Mouse (Mus musculus): ENCODE results near the gene Rnf138rt1. TPM values are rescaled to one million over a fixed set of nuclear protein-coding genes. Genes with fewer than 3 reads are reported as not detected.

The Rnf138rt1 gene
- not detected in 2 replicates for polyA plus RNA-seq (2011; ENCODE audit: insufficient read length, low read depth, missing spikeins)

DNA sequence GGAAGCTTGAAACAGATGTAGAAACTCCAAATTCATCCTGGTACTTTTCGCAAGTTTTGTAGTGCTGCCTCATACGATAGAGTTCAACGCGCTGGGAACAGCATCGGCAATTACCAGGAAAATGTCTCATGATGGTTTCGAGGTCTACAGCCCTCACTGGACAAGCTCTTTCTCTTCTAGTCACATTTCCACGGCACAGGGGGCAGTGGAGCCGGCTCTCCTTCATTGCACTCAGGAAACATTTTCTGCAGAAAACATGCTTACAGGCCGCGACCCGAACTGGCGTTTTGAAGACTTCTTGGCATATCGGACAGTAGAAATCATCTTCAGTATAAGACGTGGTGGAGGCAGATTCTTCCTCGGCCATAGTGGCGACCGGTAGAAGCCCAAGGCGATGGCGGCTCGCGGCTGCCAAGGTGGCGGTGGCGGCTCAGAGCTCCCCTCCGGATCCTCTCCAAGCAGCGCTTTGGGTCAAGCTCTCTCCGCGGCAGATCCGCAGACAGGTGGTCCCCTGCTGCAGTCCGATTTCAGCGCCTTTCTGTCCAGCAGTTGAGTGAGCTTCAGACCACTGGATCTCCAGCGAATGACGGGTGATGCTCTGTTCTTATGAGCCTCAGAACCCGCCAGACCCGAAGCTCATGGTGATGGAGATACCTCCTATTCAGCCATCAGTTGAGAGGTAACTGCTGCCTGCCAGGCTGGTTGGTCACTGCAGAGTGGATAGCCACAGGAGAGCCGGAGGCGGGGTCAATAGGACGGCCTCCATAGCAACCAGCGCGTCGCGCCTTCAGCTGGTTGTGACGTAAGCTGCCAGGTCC lies at the start of gene Rnf138rt1:
Gene Rnf138rt1 (minus strand): TSS at position 713 of the 818 bp plus-strand sequence.
- TF ChIP-seq POLR2A (IDR thresholded peaks at IDR 0.05; ENCODE audit: low read depth, low read length) (no peak), CTCF (IDR thresholded peaks at IDR 0.05; ENCODE audit: borderline replicate concordance, insufficient read depth, low read length) (no peak)
- H3K4me3 ChIP-seq (ENCODE audit: insufficient read depth, low read length), result peak within 1 kb of the TSS; percentile 41

DNA sequence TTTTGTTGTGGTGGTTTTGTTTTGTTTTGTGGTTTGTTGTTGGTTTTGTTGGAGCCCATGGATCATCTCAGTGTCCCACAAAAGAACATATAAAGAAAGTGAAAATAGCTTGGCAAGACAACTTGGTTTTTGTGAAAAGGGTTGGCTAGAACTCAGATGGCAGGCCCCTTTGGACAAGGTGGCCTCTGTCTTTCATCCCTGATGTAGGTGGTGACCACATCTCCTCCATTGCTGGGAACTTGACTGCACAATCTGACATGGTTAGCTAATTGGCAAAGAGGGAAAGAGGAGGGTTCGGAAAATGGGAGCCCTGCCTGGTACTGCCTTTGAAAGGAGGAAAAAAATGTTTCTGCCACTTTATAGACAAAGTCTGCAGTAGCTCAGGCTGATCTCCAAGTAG lies 46.1 kb upstream of the Rnf138rt1 start:
- Histone ChIP-seq H3K4me3 (ENCODE audit: insufficient read depth, low read length) (no peak overlapping the region), H3K4me1 (ENCODE audit: control insufficient read depth, insufficient read depth, low read length) (no peaks in the 10 kb centered on the region), H3K27ac (ENCODE audit: insufficient read depth, low read length) (no peak overlapping the region)
- TF ChIP-seq POLR2A (IDR thresholded peaks at IDR 0.05; ENCODE audit: low read depth, low read length), result no peak
- no peak for TF ChIP-seq CTCF (IDR thresholded peaks at IDR 0.05; ENCODE audit: borderline replicate concordance, insufficient read depth, low read length)

More for the DNA sequence above, at the start of gene Rnf138rt1:
- Histone ChIP-seq H3K4me1 (ENCODE audit: control insufficient read depth, insufficient read depth, low read length) (no peaks in the 10 kb centered on the region), H3K27ac (ENCODE audit: insufficient read depth, low read length) (no peak within 1 kb of the TSS)

DNA sequence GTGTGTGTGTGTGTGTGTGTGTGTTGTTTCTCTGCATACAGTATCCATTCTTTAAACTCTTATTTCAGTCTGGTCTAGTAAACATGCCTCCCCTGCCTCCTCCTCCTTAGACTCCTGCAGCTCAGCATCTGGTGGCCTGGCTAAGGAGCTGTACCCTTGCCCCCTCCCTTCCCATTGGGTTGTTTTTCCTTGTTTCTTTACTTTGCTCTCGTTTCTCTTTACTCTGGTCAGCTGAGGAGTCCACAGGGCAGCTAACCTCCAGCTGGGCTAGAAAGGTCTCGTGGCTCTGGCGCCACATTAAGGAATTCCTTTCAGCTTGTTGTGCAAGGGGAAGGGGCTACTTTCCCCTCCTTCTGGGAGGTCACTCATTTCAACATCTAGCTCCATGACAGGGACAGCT lies 5.2 kb upstream of the Rnf138rt1 start:
- TF ChIP-seq POLR2A (IDR thresholded peaks at IDR 0.05; ENCODE audit: low read depth, low read length) (no peak), CTCF (IDR thresholded peaks at IDR 0.05; ENCODE audit: borderline replicate concordance, insufficient read depth, low read length) (no peak)
- H3K27ac ChIP-seq (ENCODE audit: insufficient read depth, low read length), result no peak overlapping the region
- H3K4me1 ChIP-seq (ENCODE audit: control insufficient read depth, insufficient read depth, low read length), result no peaks in the 10 kb centered on the region
- H3K4me3 ChIP-seq (ENCODE audit: insufficient read depth, low read length), result no peak overlapping the region

DNA sequence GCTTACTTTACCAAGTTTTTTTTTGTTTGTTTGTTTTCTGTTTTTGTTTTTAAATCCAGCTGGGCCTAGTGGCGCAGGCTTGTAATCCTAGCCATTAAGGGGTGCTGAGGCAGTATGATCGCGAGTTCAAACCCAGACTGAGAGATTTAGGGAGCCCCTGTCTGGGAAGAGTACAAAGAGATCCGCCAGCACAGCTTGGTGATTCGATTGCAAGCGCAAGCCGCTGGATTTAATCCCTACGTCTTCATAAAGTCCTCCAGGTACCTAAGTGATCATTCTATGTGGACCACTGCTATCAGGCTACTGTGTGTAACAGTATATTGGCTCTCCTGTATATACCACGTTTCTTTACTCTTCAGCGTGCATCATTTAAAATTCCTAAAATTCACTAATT lies 303 bp upstream of the Rnf138rt1 start:
- Histone ChIP-seq H3K4me1 (ENCODE audit: control insufficient read depth, insufficient read depth, low read length) (no peaks in the 10 kb centered on the region), H3K4me3 (ENCODE audit: insufficient read depth, low read length) (peak overlapping the region; percentile 41), H3K27ac (ENCODE audit: insufficient read depth, low read length) (no peak overlapping the region)
- no peak for TF ChIP-seq POLR2A (IDR thresholded peaks at IDR 0.05; ENCODE audit: low read depth, low read length)
- no peak for TF ChIP-seq CTCF (IDR thresholded peaks at IDR 0.05; ENCODE audit: borderline replicate concordance, insufficient read depth, low read length)

DNA sequence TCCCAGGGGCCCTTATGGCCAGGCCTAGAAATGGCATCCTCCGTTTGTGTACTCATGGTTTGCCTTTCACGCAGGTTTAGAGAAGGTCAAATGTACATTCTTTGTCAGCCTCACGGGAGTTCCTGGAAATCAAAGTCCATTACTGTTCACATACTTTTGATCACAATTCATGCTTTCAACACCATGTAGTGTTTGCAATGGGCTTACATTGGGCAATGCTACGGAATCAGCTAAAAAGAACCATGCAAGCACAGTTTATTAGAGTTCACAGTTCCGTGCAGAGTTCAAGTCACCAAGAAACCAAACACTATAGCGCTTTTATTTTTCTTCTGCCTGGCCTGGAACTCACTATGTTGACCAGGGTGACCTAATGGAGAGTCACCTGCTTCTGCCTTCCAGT lies 15.1 kb downstream of the Rnf138rt1 start:
- Histone ChIP-seq H3K4me3 (ENCODE audit: insufficient read depth, low read length) (no peak overlapping the region), H3K27ac (ENCODE audit: insufficient read depth, low read length) (no peak overlapping the region), H3K4me1 (ENCODE audit: control insufficient read depth, insufficient read depth, low read length) (no peaks in the 10 kb centered on the region)
- no peak for TF ChIP-seq CTCF (IDR thresholded peaks at IDR 0.05; ENCODE audit: borderline replicate concordance, insufficient read depth, low read length)

DNA sequence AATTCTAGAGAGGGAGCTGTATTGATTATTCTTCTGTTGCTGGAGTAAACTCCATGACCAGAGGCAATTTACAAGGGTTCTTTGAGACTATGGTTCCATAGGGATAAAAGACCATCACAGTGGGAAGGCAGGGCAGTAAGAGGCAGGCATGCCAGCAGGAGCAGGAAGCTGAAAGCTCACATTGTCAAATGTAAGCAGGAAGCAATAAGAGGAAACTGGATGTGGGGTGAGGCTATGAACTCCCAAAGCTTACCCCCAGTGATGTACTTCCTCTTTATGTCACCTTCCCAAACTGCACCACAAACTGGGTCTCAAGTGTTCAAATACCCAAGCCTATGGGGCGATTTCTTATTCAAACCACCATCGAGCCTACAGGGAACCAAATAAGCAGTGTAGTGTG lies 17.2 kb downstream of the Rnf138rt1 start:
- Histone ChIP-seq H3K4me3 (ENCODE audit: insufficient read depth, low read length) (no peak overlapping the region), H3K4me1 (ENCODE audit: control insufficient read depth, insufficient read depth, low read length) (no peaks in the 10 kb centered on the region), H3K27ac (ENCODE audit: insufficient read depth, low read length) (no peak overlapping the region)
- TF ChIP-seq POLR2A (IDR thresholded peaks at IDR 0.05; ENCODE audit: low read depth, low read length) (no peak), CTCF (IDR thresholded peaks at IDR 0.05; ENCODE audit: borderline replicate concordance, insufficient read depth, low read length) (no peak)

DNA sequence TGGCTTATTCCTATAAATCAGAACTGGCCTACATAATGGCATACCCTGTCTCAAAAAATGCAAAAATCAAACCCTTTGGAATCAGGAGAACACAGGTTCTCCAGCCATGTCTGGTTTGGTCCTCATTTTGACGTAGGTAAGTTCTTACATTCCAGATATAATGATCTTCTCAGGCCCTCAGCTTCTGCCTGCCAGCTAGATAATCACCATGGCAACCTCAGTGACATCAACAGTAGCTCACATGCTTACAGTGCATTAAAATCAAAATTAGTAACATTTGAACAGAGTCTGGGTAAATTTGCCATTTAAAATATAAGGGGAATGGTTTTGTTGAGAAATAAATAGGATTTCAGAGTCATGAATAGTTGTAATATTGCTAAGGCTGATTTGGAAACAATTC lies 22.2 kb downstream of the Rnf138rt1 start:
- no peak overlapping the region for H3K4me3 ChIP-seq (ENCODE audit: insufficient read depth, low read length)
- TF ChIP-seq POLR2A (IDR thresholded peaks at IDR 0.05; ENCODE audit: low read depth, low read length) (no peak), CTCF (IDR thresholded peaks at IDR 0.05; ENCODE audit: borderline replicate concordance, insufficient read depth, low read length) (no peak)
- H3K4me1 ChIP-seq (ENCODE audit: control insufficient read depth, insufficient read depth, low read length), result no peaks in the 10 kb centered on the region
- H3K27ac ChIP-seq (ENCODE audit: insufficient read depth, low read length), result no peak overlapping the region

DNA sequence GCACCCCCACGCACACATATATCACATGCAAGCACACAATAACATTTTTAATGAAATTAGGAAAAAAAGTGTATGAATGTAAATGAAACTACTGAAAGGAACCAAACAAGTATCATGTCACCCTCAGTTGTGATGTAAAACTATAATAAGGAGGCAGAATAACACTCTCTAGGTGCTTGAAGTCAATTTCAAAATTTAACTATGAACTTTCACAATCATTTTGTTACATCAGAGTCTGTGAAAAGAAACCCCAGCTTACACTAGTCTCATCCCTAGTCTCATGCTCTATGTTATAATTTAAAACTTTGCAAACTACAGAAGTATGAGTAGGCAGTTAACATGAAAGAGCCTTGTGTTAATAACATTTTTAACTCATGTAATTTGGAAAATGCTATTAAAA lies 27.0 kb downstream of the Rnf138rt1 start:
- TF ChIP-seq POLR2A (IDR thresholded peaks at IDR 0.05; ENCODE audit: low read depth, low read length), result no peak
- TF ChIP-seq CTCF (IDR thresholded peaks at IDR 0.05; ENCODE audit: borderline replicate concordance, insufficient read depth, low read length), result no peak
- H3K27ac ChIP-seq (ENCODE audit: insufficient read depth, low read length), result no peak overlapping the region
- H3K4me1 ChIP-seq (ENCODE audit: control insufficient read depth, insufficient read depth, low read length), result no peaks in the 10 kb centered on the region
- H3K4me3 ChIP-seq (ENCODE audit: insufficient read depth, low read length), result no peak overlapping the region

DNA sequence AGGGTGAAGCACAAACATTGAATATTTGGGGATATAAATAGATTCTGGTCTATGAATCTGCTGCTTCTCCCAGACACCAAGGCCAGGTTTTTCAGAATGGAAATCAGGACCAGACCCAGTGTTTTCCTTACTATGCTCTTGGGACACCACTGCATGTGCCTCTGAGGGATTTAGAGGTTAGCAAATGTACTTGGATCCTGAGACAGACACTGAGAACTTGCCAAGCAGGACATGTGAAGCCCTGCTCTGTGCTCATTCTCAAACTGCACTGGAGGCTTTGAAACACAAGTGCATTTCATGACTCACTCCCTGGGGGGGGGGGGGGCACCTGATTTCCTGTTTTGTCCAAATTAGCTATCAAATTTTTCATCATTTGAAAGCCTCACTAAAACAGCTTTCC lies 37.5 kb downstream of the Rnf138rt1 start:
- Histone ChIP-seq H3K4me1 (ENCODE audit: control insufficient read depth, insufficient read depth, low read length) (peaks cover 5% of the 10 kb centered on the region), H3K4me3 (ENCODE audit: insufficient read depth, low read length) (no peak overlapping the region), H3K27ac (ENCODE audit: insufficient read depth, low read length) (peak overlapping the region; percentile 47)
- TF ChIP-seq POLR2A (IDR thresholded peaks at IDR 0.05; ENCODE audit: low read depth, low read length) (no peak), CTCF (IDR thresholded peaks at IDR 0.05; ENCODE audit: borderline replicate concordance, insufficient read depth, low read length) (no peak)

DNA sequence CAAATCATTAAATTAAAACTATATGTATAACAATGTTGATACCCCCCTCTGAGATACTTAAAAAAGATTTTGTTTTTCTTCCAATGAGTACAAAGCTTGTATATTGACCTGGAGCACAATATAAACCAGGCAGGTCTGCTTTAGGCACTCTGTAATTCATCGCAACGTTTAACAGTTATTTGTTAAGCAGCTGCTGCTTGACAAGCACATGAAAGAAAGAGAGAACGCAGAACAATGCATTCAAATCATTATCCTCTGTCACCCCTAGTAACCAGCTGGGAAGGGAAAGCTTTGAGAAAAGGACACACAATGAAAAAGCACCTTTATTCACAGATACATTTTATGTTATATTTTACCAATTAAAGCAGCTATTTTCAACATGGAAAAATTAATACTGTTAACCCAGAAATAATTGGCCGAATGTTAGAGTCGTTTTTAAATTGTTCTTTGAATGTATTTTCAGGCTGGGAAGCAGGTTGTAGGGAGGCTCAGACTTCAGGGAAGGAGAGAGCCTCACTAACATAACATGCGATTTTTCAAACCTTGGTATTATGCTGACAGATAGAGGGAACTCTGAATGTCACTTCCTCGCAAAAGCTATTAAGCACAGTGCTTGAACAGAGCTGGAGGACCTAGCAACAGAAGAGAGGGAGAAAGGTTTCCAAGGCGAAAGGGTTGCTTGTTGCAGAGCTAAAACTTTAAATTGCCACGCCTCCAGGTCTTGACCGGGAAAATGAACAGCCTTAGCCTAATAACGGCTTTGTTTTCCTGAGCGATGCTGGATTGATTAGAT lies 38.1 kb downstream of the Rnf138rt1 start:
- peak overlapping the region; percentile 47 for H3K27ac ChIP-seq (ENCODE audit: insufficient read depth, low read length)
- peaks cover 5% of the 10 kb centered on the region for H3K4me1 ChIP-seq (ENCODE audit: control insufficient read depth, insufficient read depth, low read length)
- no peak overlapping the region for H3K4me3 ChIP-seq (ENCODE audit: insufficient read depth, low read length)
- TF ChIP-seq CTCF (IDR thresholded peaks at IDR 0.05; ENCODE audit: borderline replicate concordance, insufficient read depth, low read length) (no peak), POLR2A (IDR thresholded peaks at IDR 0.05; ENCODE audit: low read depth, low read length) (no peak)

Data from embryonic fibroblast, embryonic 13.5 days (primary cell).